Mouse (Mus musculus): Measurements from ENCODE around the gene Ubald2. TPM values are rescaled to one million over a fixed set of nuclear protein-coding genes. Genes with fewer than 3 reads are reported as not detected.
"Not testable (repeated sequence)": the region's sequence is repeated elsewhere in the genome, so short reads cannot be mapped to it uniquely, and the experiment has no call there.

Gene Ubald2
- polyA plus RNA-seq, 1 experiment from 2014 or later: 78.5 TPM

DNA sequence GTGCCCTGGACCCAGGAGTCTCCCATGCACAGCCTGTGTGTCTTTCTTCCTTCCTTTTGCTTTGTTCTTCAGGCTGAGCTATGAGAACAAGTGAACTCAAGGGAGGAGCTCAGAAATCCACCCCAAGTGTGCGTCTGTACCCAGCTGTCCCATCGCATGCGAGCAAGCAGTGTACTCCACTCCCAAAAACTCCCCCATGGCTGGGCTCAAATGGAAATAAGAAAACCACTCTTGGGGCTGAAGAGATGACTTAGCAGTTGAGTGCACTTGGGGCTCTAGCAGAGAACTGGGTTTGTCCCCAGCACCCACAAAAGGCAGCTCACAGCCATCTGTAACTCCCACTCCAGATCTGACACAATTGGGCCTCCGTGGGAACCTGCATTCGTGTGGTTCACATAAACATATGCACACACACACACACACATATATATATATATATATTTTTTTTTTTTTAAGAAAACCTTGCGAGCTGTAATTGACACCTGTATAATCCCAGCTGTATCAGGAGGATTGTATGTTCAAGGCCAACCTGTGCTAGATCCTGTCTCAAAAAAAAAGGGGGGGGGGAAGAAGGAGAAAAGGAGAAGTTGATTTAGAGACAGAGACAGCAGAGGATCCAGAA is 14.9 kb upstream of the Ubald2 start:
- H3K27ac ChIP-seq (ENCODE audit: low read depth): no peak overlapping the region
- no peak overlapping the region for H3K4me3 ChIP-seq (ENCODE audit: low read depth, low read length)
- H3K4me2 ChIP-seq (ENCODE audit: low read length): no peak overlapping the region
- ATAC-seq (replicated peaks; ENCODE audit: low FRiP score, low TSS enrichment, low read depth) (no peak), DNase-seq (ENCODE audit: low spot score) (no peak)
- H3K36me3 ChIP-seq (ENCODE audit: control insufficient read depth, insufficient read depth, low read length): no peaks in the 10 kb centered on the region
- 78% methylated on average over 6 of the region's 6 CpGs for WGBS
- H3K4me1 ChIP-seq (replicated peaks; ENCODE audit: control insufficient read depth, insufficient read depth, low read length): peaks cover 19% of the 10 kb centered on the region
- H3K9ac ChIP-seq (ENCODE audit: low read length): no peak overlapping the region
- no peaks in the 10 kb centered on the region for H3K27me3 ChIP-seq (replicated peaks; ENCODE audit: control insufficient read depth, insufficient read depth, low read length)
- no peaks in the 10 kb centered on the region for H3K9me3 ChIP-seq (ENCODE audit: control insufficient read depth, low read length)

DNA sequence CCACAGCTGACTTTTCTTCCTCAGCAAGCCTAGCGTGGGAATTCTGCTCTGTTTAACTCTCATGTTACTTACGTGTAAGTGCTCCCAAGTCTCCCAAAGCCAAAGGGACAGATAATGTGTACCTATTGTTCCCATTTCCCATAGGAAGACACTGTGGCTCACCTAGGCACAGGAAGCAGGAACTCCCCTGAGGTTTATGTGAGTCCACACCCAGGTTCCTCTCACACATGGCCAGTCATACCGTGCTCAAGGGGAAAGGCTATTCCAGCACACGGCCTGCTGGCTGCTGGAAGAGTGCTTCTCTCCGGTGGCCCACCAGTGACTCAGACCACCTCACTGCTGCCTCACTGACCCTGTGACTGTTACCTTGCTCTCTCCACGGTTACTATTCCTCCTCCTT is 12.8 kb upstream of the Ubald2 start:
- 69% methylated on average over 6 of the region's 6 CpGs for WGBS
- Histone ChIP-seq H3K36me3 (ENCODE audit: control insufficient read depth, insufficient read depth, low read length) (no peaks in the 10 kb centered on the region), H3K9ac (ENCODE audit: low read length) (no peak overlapping the region), H3K9me3 (ENCODE audit: control insufficient read depth, low read length) (no peaks in the 10 kb centered on the region), H3K27ac (ENCODE audit: low read depth) (no peak overlapping the region), H3K4me2 (ENCODE audit: low read length) (no peak overlapping the region), H3K4me1 (replicated peaks; ENCODE audit: control insufficient read depth, insufficient read depth, low read length) (peaks cover 14% of the 10 kb centered on the region; the same call in 1 of the 2 replicates), H3K27me3 (replicated peaks; ENCODE audit: control insufficient read depth, insufficient read depth, low read length) (no peaks in the 10 kb centered on the region), H3K4me3 (ENCODE audit: low read depth, low read length) (no peak overlapping the region)
- ATAC-seq (replicated peaks; ENCODE audit: low FRiP score, low TSS enrichment, low read depth) (no peak), DNase-seq (ENCODE audit: low spot score) (no peak)

GRCm38 (mm10) chr11:116422562-116422961 is 11.3 kb upstream of the Ubald2 start:
- no peaks in the 10 kb centered on the region for H3K27me3 ChIP-seq (replicated peaks; ENCODE audit: control insufficient read depth, insufficient read depth, low read length)
- ATAC-seq (replicated peaks; ENCODE audit: low FRiP score, low TSS enrichment, low read depth) (no peak), DNase-seq (ENCODE audit: low spot score) (no peak)
- H3K36me3 ChIP-seq (ENCODE audit: control insufficient read depth, insufficient read depth, low read length): no peaks in the 10 kb centered on the region
- no peaks in the 10 kb centered on the region for H3K9me3 ChIP-seq (ENCODE audit: control insufficient read depth, low read length)
- no peak overlapping the region for H3K9ac ChIP-seq (ENCODE audit: low read length)
- WGBS: 82% methylated on average over 2 of the region's 2 CpGs
- no peak overlapping the region for H3K4me2 ChIP-seq (ENCODE audit: low read length)
- H3K4me3 ChIP-seq (ENCODE audit: low read depth, low read length): no peak overlapping the region
- peaks cover 14% of the 10 kb centered on the region; the same call in 1 of the 2 replicates for H3K4me1 ChIP-seq (replicated peaks; ENCODE audit: control insufficient read depth, insufficient read depth, low read length)
- no peak overlapping the region for H3K27ac ChIP-seq (ENCODE audit: low read depth)

GRCm38 (mm10) chr11:116423214-116423613 is 10.7 kb upstream of the Ubald2 start:
- no peak overlapping the region for H3K4me3 ChIP-seq (ENCODE audit: low read depth, low read length)
- H3K27ac ChIP-seq (ENCODE audit: low read depth): no peak overlapping the region
- H3K9ac ChIP-seq (ENCODE audit: low read length): no peak overlapping the region
- H3K36me3 ChIP-seq (ENCODE audit: control insufficient read depth, insufficient read depth, low read length): no peaks in the 10 kb centered on the region
- 81% methylated on average over 6 of the region's 6 CpGs for WGBS
- H3K27me3 ChIP-seq (replicated peaks; ENCODE audit: control insufficient read depth, insufficient read depth, low read length): no peaks in the 10 kb centered on the region
- ATAC-seq (replicated peaks; ENCODE audit: low FRiP score, low TSS enrichment, low read depth) (no peak), DNase-seq (ENCODE audit: low spot score) (no peak)
- H3K4me2 ChIP-seq (ENCODE audit: low read length): no peak overlapping the region
- H3K4me1 ChIP-seq (replicated peaks; ENCODE audit: control insufficient read depth, insufficient read depth, low read length): peaks cover 9% of the 10 kb centered on the region; the same call in 1 of the 2 replicates
- no peaks in the 10 kb centered on the region for H3K9me3 ChIP-seq (ENCODE audit: control insufficient read depth, low read length)

DNA sequence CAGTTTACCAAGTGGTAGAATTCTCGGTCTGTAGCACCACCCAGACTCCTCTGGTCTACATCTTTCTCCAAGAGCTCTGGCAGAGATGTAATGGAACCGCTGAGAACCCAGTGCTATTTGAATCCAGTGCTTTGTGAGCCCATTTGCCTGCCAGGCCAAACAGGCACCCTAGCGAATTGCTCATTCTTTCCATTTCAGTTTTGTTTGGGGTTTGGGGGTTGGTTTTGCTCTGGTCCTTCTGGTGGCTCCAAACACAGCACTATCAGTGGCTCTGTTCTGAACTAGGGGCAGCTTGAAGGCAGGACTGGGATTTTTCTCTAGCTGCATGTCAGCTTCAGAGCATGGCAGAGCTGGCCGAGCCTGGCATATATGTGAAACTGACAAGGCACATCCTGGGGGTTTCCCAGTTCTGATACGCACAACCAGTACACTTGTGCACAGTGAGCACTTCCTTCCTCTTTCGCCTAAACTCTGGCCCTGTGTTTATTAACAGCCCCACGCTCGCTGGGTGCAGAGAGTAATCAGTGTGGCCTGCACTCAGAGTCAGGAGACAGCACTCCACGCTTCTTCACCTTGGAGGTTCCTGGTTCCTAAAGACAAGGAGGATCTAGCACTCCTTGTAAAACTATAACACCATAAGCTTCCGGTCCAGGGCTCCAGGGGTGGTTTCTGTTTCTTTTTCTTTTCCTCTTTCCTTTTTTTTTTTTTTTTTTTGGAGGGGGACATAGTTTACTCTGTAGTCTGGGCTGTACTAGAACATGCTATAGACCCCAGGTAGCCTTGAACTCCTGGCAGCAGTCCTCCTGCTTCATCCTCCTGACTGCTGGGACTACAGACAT is 9.9 kb upstream of the Ubald2 start:
- H3K4me3 ChIP-seq (ENCODE audit: low read depth, low read length): no peak overlapping the region
- no peak overlapping the region for H3K27ac ChIP-seq (ENCODE audit: low read depth)
- ATAC-seq (replicated peaks; ENCODE audit: low FRiP score, low TSS enrichment, low read depth) (no peak), DNase-seq (ENCODE audit: low spot score) (no peak)
- H3K36me3 ChIP-seq (ENCODE audit: control insufficient read depth, insufficient read depth, low read length): no peaks in the 10 kb centered on the region
- H3K9ac ChIP-seq (ENCODE audit: low read length): no peak overlapping the region
- H3K9me3 ChIP-seq (ENCODE audit: control insufficient read depth, low read length): no peaks in the 10 kb centered on the region
- H3K4me1 ChIP-seq (replicated peaks; ENCODE audit: control insufficient read depth, insufficient read depth, low read length): 0 out of 2 replicates have a peak, but pooled peaks cover 6% of the 10 kb centered on the region
- no peaks in the 10 kb centered on the region for H3K27me3 ChIP-seq (replicated peaks; ENCODE audit: control insufficient read depth, insufficient read depth, low read length)
- no peak overlapping the region for H3K4me2 ChIP-seq (ENCODE audit: low read length)
- WGBS: 62% methylated on average over 10 of the region's 10 CpGs

- WGBS: 53% methylated on average over 8 of the region's 8 CpGs
- no peak for DNase-seq (ENCODE audit: low spot score)
- H3K4me2 ChIP-seq (ENCODE audit: low read length): no peak overlapping the region
- no peaks in the 10 kb centered on the region for H3K27me3 ChIP-seq (replicated peaks; ENCODE audit: control insufficient read depth, insufficient read depth, low read length)
- H3K36me3 ChIP-seq (ENCODE audit: control insufficient read depth, insufficient read depth, low read length): no peaks in the 10 kb centered on the region
- H3K9me3 ChIP-seq (ENCODE audit: control insufficient read depth, low read length): no peaks in the 10 kb centered on the region
- ATAC-seq (replicated peaks; ENCODE audit: low FRiP score, low TSS enrichment, low read depth): no peak
- H3K4me1 ChIP-seq (replicated peaks; ENCODE audit: control insufficient read depth, insufficient read depth, low read length): 0 out of 2 replicates have a peak, but pooled peaks cover 6% of the 10 kb centered on the region
- H3K9ac ChIP-seq (ENCODE audit: low read length): no peak overlapping the region
- H3K27ac ChIP-seq (ENCODE audit: low read depth): no peak overlapping the region
- H3K4me3 ChIP-seq (ENCODE audit: low read depth, low read length): no peak overlapping the region
These were observed 9.1 kb upstream of the Ubald2 start for GRCm38 (mm10) chr11:116424621-116425407.

DNA sequence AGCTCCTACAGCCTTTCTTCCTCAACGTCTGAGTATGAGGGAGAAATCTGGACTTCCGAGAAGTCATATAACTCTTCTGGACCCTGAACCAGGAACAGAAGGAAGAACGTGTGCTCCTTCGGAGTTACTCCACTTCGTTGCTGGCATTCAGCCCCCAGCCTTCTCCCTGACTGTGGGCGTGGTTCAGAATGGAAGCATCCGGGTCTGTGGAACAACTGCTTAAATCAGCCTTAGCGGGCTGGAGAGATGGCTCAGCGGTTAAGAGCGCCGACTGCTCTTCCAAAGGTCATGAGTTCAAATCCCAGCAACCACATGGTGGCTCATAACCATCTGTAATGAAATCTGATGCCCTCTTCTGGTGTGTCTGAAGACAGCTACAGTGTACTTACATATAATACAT is 7.6 kb upstream of the Ubald2 start:
- H3K4me3 ChIP-seq (ENCODE audit: low read depth, low read length); ATAC-seq (replicated peaks; ENCODE audit: low FRiP score, low TSS enrichment, low read depth); H3K9ac ChIP-seq (ENCODE audit: low read length); H3K27me3 ChIP-seq (replicated peaks; ENCODE audit: control insufficient read depth, insufficient read depth, low read length); H3K9me3 ChIP-seq (ENCODE audit: control insufficient read depth, low read length); H3K27ac ChIP-seq (ENCODE audit: low read depth); DNase-seq (ENCODE audit: low spot score); H3K4me2 ChIP-seq (ENCODE audit: low read length); H3K36me3 ChIP-seq (ENCODE audit: control insufficient read depth, insufficient read depth, low read length): not testable (repeated sequence)
- peaks cover 14% of the 10 kb centered on the region for H3K4me1 ChIP-seq (replicated peaks; ENCODE audit: control insufficient read depth, insufficient read depth, low read length)
- 81% methylated on average over 11 of the region's 11 CpGs for WGBS

- Histone ChIP-seq H3K36me3 (ENCODE audit: control insufficient read depth, insufficient read depth, low read length) (no peaks in the 10 kb centered on the region), H3K9ac (ENCODE audit: low read length) (no peak overlapping the region), H3K9me3 (ENCODE audit: control insufficient read depth, low read length) (no peaks in the 10 kb centered on the region), H3K27ac (ENCODE audit: low read depth) (no peak overlapping the region), H3K27me3 (replicated peaks; ENCODE audit: control insufficient read depth, insufficient read depth, low read length) (no peaks in the 10 kb centered on the region), H3K4me1 (replicated peaks; ENCODE audit: control insufficient read depth, insufficient read depth, low read length) (peaks cover 14% of the 10 kb centered on the region), H3K4me2 (ENCODE audit: low read length) (no peak overlapping the region), H3K4me3 (ENCODE audit: low read depth, low read length) (no peak overlapping the region)
- ATAC-seq (replicated peaks; ENCODE audit: low FRiP score, low TSS enrichment, low read depth): no peak
- no peak for DNase-seq (ENCODE audit: low spot score)
- 70% methylated on average over 6 of the region's 6 CpGs for WGBS
These were observed 6.9 kb upstream of the Ubald2 start for GRCm38 (mm10) chr11:116426852-116427575.
